Mouse (Mus musculus) heart, postnatal 4 days (tissue): ENCODE data around the gene Sult4a1. TPM values are rescaled to one million over a fixed set of nuclear protein-coding genes. Genes with fewer than 3 reads are reported as not detected.

ENCODE experiments used
- total RNA-seq, 2 experiments: library from RNA; stranded (reverse); gene quantifications; 2 replicates each; pipeline ENCODE4 v1.2.3; 2021

The Sult4a1 gene
- total RNA-seq, 2 experiments from 2014 or later, result 0.19 to 0.38 TPM

Other genes with a start within 250 kb of the Sult4a1 start
- gene Efcab6, start 40.4 kb downstream of the Sult4a1 start, total RNA-seq, result not detected
- not detected for gene Pnpla5, start 17.4 kb upstream of the Sult4a1 start, total RNA-seq
- 1 to 10 TPM in 1 of 2 experiments, under 1 TPM in 1; 0.21 to 1.1 TPM for gene Pnpla3, start 62.1 kb upstream of the Sult4a1 start, total RNA-seq
- gene Samm50, start 86.5 kb upstream of the Sult4a1 start, total RNA-seq, result 100 to 1,000 TPM; 226 to 230 TPM
- gene Parvb, start 126.3 kb upstream of the Sult4a1 start, total RNA-seq, result 100 to 1,000 TPM; 172 to 177 TPM
- 1 to 10 TPM; 1.6 to 2.4 TPM for gene Parvg, start 218.3 kb upstream of the Sult4a1 start, total RNA-seq